ENCODE assay signal across 8 mouse cellular contexts in the genomic region with DNA sequence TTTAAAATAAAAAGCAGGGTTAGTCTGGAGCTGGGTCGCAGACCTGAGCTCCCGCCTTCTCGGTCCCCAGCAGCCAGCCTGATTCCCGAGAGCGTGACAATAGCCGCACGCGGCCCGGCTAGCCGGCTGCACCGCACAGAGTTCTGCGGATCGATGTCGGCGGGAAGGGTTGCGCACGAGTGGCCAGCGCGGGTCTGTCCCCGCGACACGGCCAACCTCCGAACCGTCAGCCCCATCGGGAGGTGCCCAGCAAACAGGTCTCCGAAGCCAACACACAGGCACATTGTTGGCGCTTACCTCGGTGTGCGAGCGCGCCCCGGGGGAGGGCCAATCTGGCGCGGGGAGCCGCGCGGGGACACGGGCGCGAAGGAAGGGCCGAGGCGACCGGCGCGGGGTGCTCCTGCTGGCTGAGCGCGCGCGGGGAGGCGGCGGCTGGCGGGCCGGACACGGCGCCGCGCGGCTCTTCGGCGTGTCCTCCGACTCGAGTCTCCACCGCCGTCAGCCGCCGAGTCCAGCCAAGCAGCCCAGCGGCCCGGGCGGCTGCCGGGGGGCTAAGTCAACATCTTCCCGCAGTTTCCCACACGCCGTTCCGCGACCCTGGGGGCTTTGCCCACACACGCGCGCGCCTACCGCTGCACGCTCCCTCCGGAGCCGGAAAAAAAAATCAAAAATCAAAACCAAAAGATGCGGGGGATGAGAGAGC. TPM values are rescaled to one million over a fixed set of nuclear protein-coding genes. Genes with fewer than 3 reads are reported as not detected.
DNase-seq lines count a peak whose midpoint lies in the region; ATAC-seq and TF ChIP-seq lines count a peak whose summit lies in the region.

No protein-coding gene starts in this region.

- in situ Hi-C loops in CH12.LX (cut with MboI; ENCODE audit: low pct_ligation_motif_present, low pct_unique_long_range_greater_than_20kb, low sequenced_read_pairs) = no loop called here

- DNase-seq in cerebellum, adult 9-10 months = no peak
- no peak for DNase-seq in CH12.LX (ENCODE audit: extremely low read depth)
- peak; percentile 27 to 38 for DNase-seq in cerebellum, postnatal 4 days (ENCODE audit: low spot score in 2 of 2)
- DNase-seq in kidney, postnatal 25 days = peak; percentile 42 to 65
- peak; percentile 23 for DNase-seq in splenic B cell, adult 2 months (ENCODE audit: low read depth, low spot score)

- H3K4me3 ChIP-seq in CH12.LX (replicated peaks in 1 of 3; ENCODE audit: low read depth in 2 of 3, low read length in 2 of 3, poor library complexity in 1 of 3) = peak overlapping the region in 2 of 3 experiments; percentile 16 to 56
- peak overlapping the region; percentile 96 for H3K4me3 ChIP-seq in heart, embryonic 13.5 days
- peak overlapping the region; percentile 65 for H3K4me3 ChIP-seq in macrophage (ENCODE audit: inconsistent target)

- peak overlapping the region; percentile 30 for H3K4me2 ChIP-seq in CH12.LX (ENCODE audit: insufficient read depth, low read depth, poor library complexity, severe bottlenecking)
- H3K4me2 ChIP-seq in heart, embryonic 13.5 days = peak overlapping the region; percentile 88

- no peak for TF ChIP-seq EP300 in CH12.LX (IDR thresholded peaks at IDR 0.05; ENCODE audit: low read length)

- H3K36me3 ChIP-seq in CH12.LX (replicated peaks in 1 of 2; ENCODE audit: control insufficient read depth in 1 of 2, insufficient read depth in 1 of 2, low read length in 1 of 2) (no peaks in the 10 kb centered on the region), macrophage (ENCODE audit: inconsistent target) (no peaks in the 10 kb centered on the region)
- no peaks in the 10 kb centered on the region for H3K36me3 ChIP-seq in heart, embryonic 13.5 days
- no peaks in the 10 kb centered on the region for H3K36me3 ChIP-seq in splenic B cell, adult 2 months (ENCODE audit: control insufficient read depth, insufficient read depth, low read length, poor library complexity, severe bottlenecking)

- H3K4me1 ChIP-seq in CH12.LX (ENCODE audit: control insufficient read depth in 1 of 2, insufficient read depth in 2 of 2) = peaks cover 0 to 2% of the 10 kb centered on the region in 2 experiments; a peak in 1 of 4 replicates
- peaks cover 37% of the 10 kb centered on the region for H3K4me1 ChIP-seq in heart, embryonic 13.5 days

- H3K9me3 ChIP-seq in CH12.LX (replicated peaks; ENCODE audit: low read length) = peaks cover 34% of the 10 kb centered on the region
- H3K9me3 ChIP-seq in heart, embryonic 13.5 days = no peaks in the 10 kb centered on the region

- no peak for TF ChIP-seq POLR2A in CH12.LX (IDR thresholded peaks at IDR 0.05; ENCODE audit: low read depth, low read length)

- no peaks in the 10 kb centered on the region for H3K27me3 ChIP-seq in CH12.LX (replicated peaks)
- H3K27me3 ChIP-seq in heart, embryonic 13.5 days (replicated peaks) = no peaks in the 10 kb centered on the region
- H3K27me3 ChIP-seq in splenic B cell, adult 2 months (ENCODE audit: control insufficient read depth, insufficient read depth, low read length, poor library complexity, severe bottlenecking) = peaks cover 5% of the 10 kb centered on the region; the same call in 1 of the 2 replicates

- H3K79me2 ChIP-seq in CH12.LX (replicated peaks; ENCODE audit: control insufficient read depth, extremely low read depth, insufficient read depth, poor library complexity, severe bottlenecking) = no peaks in the 10 kb centered on the region
- peaks cover 32% of the 10 kb centered on the region; the same call in 1 of the 2 replicates for H3K79me2 ChIP-seq in macrophage (ENCODE audit: inconsistent target)

- dilution Hi-C loops in CH12.LX (cut with MboI; ENCODE audit: extremely low pct_ligation_motif_present, extremely low pct_unique_long_range_greater_than_20kb, low sequenced_read_pairs) = no loop called here

- H3K27ac ChIP-seq in CH12.LX (ENCODE audit: insufficient read depth, low read depth) = no peak overlapping the region
- peak overlapping the region; percentile 100 for H3K27ac ChIP-seq in heart, embryonic 13.5 days (replicated peaks)
- peak overlapping the region; percentile 17; the same call in 1 of the 2 replicates for H3K27ac ChIP-seq in macrophage

- TF ChIP-seq CTCF in CH12.LX (conservative IDR thresholded peaks at IDR 0.05 in 1 of 2, IDR thresholded peaks at IDR 0.05 in 1 of 2; ENCODE audit: low read depth in 2 of 2, low read length in 2 of 2) = no peak

- 0 out of 2 replicates have a peak, but pooled peaks have one; percentile 9 for ATAC-seq in cerebellum, adult (ENCODE audit: insufficient number of reproducible peaks, low FRiP score, low TSS enrichment)
- ATAC-seq in heart, embryonic 13.5 days (ENCODE audit: extremely low read depth, insufficient number of reproducible peaks, low FRiP score, low TSS enrichment) = no peak

- no peak overlapping the region for H3K9ac ChIP-seq in CH12.LX (ENCODE audit: insufficient read depth, low read depth)
- H3K9ac ChIP-seq in heart, embryonic 13.5 days = peak overlapping the region; percentile 95

- TF ChIP-seq RAD21 in CH12.LX (IDR thresholded peaks at IDR 0.05; ENCODE audit: low read depth, low read length) = no peak

- WGBS in heart, embryonic 13.5 days = under 1% methylated on average over 84 of the region's 84 CpGs
- WGBS in macrophage (ENCODE audit: missing documents) = under 1% methylated on average over 70 of the region's 84 CpGs

TF ChIP-seq in CH12.LX, 34 proteins besides CTCF, POLR2A, EP300 and RAD21:
- TF ChIP-seq ZNF384 (IDR thresholded peaks at IDR 0.05; ENCODE audit: low read depth, low read length) = no peak
- no peak for TF ChIP-seq MAX (IDR thresholded peaks at IDR 0.05; ENCODE audit: low read length)
- TF ChIP-seq IRF4 (IDR thresholded peaks at IDR 0.05; ENCODE audit: low read depth, low read length) = no peak
- TF ChIP-seq PAX5 (IDR thresholded peaks at IDR 0.05; ENCODE audit: low read length) = no peak
- TF ChIP-seq MYC (IDR thresholded peaks at IDR 0.05; ENCODE audit: low read depth, low read length) = no peak
- no peak for TF ChIP-seq GABPA (IDR thresholded peaks at IDR 0.05; ENCODE audit: insufficient replicate concordance, low read depth, low read length)

RNA-seq across cellular contexts. Expression of gene Adgrl2, which starts 1.9 kb away (rescaled TPM):
- 0.34 and 0.63 TPM in 2 replicates for total RNA-seq in CH12.LX (2012; rRNA removed)
- 3.1 and 3.2 TPM in 2 replicates for total RNA-seq in CH12.LX (2014; rRNA removed)
- polyA plus RNA-seq in CH12.LX (2012; ENCODE audit: insufficient read length, low read depth) = 4.3 and 6.6 TPM in 2 replicates
- polyA plus RNA-seq in heart, embryonic 13.5 days (2015; fragmentation: Nextera tagmentation; extraction: Ambion mirVana) = 32.6 and 34.4 TPM in 2 replicates
- 100 to 1,000 TPM in 5 of 26 experiments, 10 to 100 TPM in 21; 13.5 to 457 (median 52.4) TPM for total RNA-seq in macrophage (2018; cell fraction: chromatin; rRNA removed)
- 100 to 1,000 TPM in 1 of 26 experiments, 10 to 100 TPM in 21, 1 to 10 TPM in 4; 6.8 to 101 (median 24.7) TPM for total RNA-seq in macrophage (2018; cell fraction: cytosol; rRNA removed)
- total RNA-seq in macrophage (2018; cell fraction: nucleus; rRNA removed) = 100 to 1,000 TPM in 5 of 26 experiments, 10 to 100 TPM in 21; 14.4 to 325 (median 52.5) TPM
- polyA plus RNA-seq in macrophage (2018) = 16.8 to 28.0 TPM (median 26.0 TPM) in 3 replicates

Comparison
In these comparisons a context has a peak if more than half of its experiments do, and no peak if none do; other contexts are left out.
1. DNase-seq: peak in cerebellum, postnatal 4 days (2 of 2), kidney, postnatal 25 days (2 of 2) and splenic B cell, adult 2 months (single experiment); none in cerebellum, adult 9-10 months (single experiment) and CH12.LX (single experiment).
2. H3K4me3 ChIP-seq: peak in every context shown above with its lines; median percentile 96 in heart, embryonic 13.5 days; 65 in macrophage; 36 in CH12.LX.